Mouse (Mus musculus) bone marrow macrophage, adult 2 months (primary cell): ENCODE results near the gene Pisd. TPM values are rescaled to one million over a fixed set of nuclear protein-coding genes. Genes with fewer than 3 reads are reported as not detected.
"Not testable (repeated sequence)": the region's sequence is repeated elsewhere in the genome, so short reads cannot be mapped to it uniquely, and the experiment has no call there.

ENCODE experiments used
- H3K27ac ChIP-seq: 2 replicates; pipeline ENCODE4 v1.5.1; 2012; ENCODE audit warnings: low read depth, low read length; ENCODE audit not compliant: insufficient read depth
- H3K4me1 ChIP-seq: 2 replicates; pipeline ENCODE4 v1.6.1; 2012; ENCODE audit warnings: low read length; ENCODE audit not compliant: control insufficient read depth, insufficient read depth
- H3K4me3 ChIP-seq: 2 replicates; pipeline ENCODE4 v1.5.1; 2012; ENCODE audit warnings: mild to moderate bottlenecking, low read length, moderate library complexity; ENCODE audit not compliant: insufficient read depth
- CTCF ChIP-seq: IDR thresholded peaks from 2 replicates; pipeline ENCODE4 v1.5.1; 2012; ENCODE audit warnings: low read depth, mild to moderate bottlenecking, low read length, moderate library complexity
- POLR2A ChIP-seq: IDR thresholded peaks from 2 replicates; pipeline ENCODE4 v1.6.1; 2012; ENCODE audit warnings: mild to moderate bottlenecking, low read depth, low read length, borderline replicate concordance
- polyA plus RNA-seq: library from polyadenylated mRNA; stranded (reverse); fragments of >200 nt; gene quantifications from 2 replicates; pipeline ENCODE4 v1.2.4, GENCODE M21; 2012; ENCODE audit not compliant: missing spikeins, insufficient read depth, insufficient read length

Gene Pisd
- polyA plus RNA-seq, 1 experiment = 109 TPM

DNA sequence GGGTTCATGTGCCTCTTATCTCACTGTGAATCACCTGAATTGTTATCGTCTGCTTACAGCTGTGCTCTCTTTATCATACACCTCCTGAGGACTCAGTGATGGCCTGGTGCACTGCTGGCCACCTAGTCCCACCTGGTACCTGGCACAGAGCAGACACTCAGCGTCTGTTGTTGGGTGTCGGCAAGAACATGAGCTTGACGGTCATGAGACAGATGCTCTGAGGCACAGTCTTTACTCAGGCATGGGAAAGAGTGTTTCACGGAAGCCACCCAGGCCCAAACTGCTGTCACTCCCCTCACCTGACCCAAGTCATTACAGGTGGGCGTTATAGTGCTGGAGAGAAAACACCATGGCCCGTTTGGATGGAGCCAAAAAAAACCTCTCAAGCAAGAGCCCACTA is 61.5 kb downstream of the Pisd start:
- Histone ChIP-seq H3K27ac (no peak overlapping the region), H3K4me1 (0 out of 2 replicates have a peak, but pooled peaks cover 2% of the 10 kb centered on the region), H3K4me3 (no peak overlapping the region)
- no peak for TF ChIP-seq CTCF
- no peak for TF ChIP-seq POLR2A

DNA sequence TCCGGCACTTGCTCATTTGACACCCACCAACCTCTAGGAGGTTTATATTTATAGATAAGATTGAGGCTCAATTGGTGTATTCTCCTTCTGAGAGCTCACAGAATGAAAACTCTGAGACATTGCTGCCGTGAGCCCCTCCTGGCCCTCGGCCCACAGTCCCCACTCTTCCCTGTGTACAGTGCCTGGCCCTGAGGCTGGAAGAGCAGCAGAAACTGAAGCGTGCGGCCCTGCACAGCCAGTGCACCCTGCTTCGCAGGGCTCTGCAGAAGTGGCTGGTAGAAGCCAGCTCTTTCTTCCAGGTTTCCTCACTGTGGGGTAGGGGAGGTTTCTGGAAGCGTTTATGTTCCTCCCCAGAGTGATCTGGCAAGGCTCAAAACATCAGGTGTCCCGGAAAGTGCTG is 62.7 kb downstream of the Pisd start:
- H3K27ac ChIP-seq, H3K4me3 ChIP-seq, H3K4me1 ChIP-seq: not testable (repeated sequence)

DNA sequence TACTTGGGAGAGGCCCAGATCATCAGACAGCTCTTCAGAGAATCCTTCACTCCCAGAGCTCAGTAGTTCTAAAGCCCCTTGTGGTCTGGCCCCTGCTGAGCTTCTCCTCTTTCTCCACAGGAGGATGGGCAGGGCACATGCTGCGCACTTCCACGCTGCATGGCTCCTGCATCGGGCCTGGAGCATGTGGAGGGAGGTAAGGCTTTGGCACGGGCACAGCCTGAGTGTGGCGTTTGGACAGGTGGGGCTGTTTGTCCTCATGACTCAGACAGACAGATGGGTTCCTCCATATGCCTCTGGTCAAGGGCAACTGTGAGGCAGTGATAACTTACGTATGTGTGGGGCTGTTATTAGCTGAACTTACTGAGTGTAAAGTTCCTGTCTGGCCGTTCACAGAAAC is 63.2 kb downstream of the Pisd start:
- H3K27ac ChIP-seq = no peak overlapping the region
- TF ChIP-seq CTCF (no peak), POLR2A (no peak)
- 0 out of 2 replicates have a peak, but pooled peaks cover 2% of the 10 kb centered on the region for H3K4me1 ChIP-seq
- H3K4me3 ChIP-seq = no peak overlapping the region

DNA sequence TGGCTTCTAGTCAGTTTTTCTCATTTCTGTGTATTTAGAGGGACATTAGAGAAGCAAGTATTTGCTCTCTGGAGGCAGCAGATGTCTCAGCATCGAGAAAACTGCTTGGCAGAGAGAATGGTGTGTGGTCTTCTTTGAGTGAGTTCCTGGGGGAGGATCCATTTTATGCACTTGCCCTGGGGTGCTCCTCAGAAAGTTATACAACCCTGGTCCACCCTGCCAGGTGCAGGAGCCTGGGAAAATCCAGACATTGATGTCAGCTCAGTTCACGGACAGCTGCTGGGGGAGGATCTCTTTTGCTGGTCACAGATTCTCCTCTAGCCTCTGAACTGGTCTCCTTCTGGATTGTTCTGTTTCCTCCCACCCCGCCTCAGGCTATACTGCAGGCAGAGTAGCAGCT is 64.1 kb downstream of the Pisd start:
- TF ChIP-seq CTCF (no peak), POLR2A (no peak)
- H3K4me3 ChIP-seq = no peak overlapping the region
- 0 out of 2 replicates have a peak, but pooled peaks cover 2% of the 10 kb centered on the region for H3K4me1 ChIP-seq
- H3K27ac ChIP-seq = no peak overlapping the region

DNA sequence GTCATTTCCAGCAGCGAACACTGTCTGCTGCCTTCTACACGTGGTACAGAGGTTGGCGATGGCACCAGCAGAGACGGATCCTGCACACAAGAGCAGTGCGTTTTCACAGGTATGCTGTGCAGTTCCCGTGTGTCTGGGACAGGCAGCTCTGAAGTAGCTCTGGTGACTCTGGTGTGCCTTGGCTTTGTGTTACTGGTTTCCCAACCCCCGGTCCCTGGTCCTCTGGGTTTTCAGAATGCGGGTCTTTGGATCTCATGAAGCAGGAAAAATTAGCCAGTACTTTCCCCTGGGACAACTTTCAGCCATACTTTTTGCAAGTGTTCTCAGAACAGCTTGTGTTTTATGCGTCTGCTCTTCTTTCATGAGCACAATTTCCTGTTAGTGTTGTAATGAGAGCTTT is 65.0 kb downstream of the Pisd start:
- no peak for TF ChIP-seq CTCF
- no peak for TF ChIP-seq POLR2A
- H3K4me3 ChIP-seq = no peak overlapping the region
- H3K27ac ChIP-seq = no peak overlapping the region
- 0 out of 2 replicates have a peak, but pooled peaks cover under 1% of the 10 kb centered on the region for H3K4me1 ChIP-seq

DNA sequence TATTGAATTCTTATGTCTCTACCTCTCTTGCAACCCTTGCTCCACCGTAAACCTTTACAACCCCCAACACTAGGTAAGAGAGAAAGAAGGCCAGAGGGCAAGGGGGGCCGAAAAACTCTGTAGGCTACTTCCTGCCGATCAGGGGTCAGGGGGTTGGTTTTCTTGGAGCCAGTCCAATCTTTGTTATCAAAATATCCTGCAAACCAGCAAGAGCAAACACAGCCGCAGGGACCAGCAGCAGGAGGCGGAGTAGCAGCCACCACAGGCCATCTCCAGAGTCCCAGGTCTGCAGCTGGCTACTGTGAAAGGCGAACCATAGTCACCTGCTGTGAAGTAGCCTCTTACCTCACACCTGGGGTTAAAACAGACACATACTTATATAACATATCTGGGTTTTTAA is 66.5 kb downstream of the Pisd start:
- Histone ChIP-seq H3K4me1 (no peaks in the 10 kb centered on the region), H3K27ac (no peak overlapping the region), H3K4me3 (no peak overlapping the region)
- TF ChIP-seq CTCF (no peak), POLR2A (no peak)

DNA sequence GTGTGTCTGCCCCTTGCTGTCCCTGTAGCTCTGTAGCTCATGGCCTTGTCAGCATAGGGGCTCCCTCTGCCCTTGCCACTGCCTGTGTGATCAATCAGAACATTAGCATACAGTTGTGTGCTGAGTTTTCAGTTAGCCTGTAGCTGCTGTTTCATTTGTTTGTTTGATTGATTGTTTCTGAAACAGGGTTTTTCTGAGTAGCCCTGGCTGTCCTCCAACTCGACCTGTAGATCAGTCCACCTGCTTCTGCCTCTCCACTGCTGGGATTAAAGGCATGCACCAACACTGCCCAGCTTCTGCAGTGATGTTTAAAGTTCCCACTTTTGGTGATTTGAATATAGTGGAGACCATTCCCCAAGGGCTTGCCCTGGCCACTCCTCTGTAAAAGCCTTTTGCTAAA is 67.7 kb downstream of the Pisd start:
- Histone ChIP-seq H3K27ac (no peak overlapping the region), H3K4me3 (no peak overlapping the region), H3K4me1 (peaks cover under 1% of the 10 kb centered on the region)
- TF ChIP-seq CTCF (no peak), POLR2A (no peak)

DNA sequence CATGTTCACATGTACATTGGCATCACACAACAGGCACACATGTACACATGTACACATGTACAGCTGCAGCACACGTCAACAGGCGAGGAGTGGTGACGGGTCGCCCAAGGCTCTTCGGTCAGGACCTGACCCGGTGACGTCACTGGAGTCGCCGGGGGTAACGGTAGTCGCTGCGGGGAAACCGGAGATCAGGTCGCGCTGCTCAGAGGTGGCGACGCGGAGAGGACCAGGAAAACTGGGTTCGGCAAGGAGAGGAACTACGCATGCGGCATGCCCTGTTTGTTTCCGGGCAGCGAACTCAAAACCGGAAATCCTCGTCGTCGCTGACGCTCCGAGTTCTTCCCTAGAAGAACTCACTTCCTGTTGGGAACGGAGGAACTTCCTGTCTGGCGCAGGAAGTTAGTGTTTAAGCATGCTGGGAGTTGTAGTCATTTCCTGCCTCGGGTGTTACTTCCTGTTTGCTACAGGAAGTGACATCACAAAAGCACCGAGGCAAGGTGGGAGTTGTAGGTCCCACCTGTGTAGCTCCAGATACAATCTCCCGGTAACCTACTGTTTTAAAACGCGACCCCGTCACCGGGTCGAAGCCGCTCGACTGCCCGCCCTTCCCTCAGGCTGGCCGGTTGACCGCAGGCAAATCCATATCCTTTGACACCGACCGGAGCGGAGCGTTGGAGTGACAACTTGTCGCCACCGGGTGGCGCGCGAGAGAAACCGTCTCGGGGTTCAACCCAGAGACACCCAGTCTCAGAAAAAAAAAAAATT is 71.6 kb downstream of the Pisd start:
- Histone ChIP-seq H3K4me1 (peaks cover 2% of the 10 kb centered on the region), H3K4me3 (peak overlapping the region; percentile 81), H3K27ac (peak overlapping the region; percentile 55)
- peak; percentile 77; the same call in 1 of the 2 replicates for TF ChIP-seq POLR2A
- peak; percentile 94 for TF ChIP-seq CTCF

DNA sequence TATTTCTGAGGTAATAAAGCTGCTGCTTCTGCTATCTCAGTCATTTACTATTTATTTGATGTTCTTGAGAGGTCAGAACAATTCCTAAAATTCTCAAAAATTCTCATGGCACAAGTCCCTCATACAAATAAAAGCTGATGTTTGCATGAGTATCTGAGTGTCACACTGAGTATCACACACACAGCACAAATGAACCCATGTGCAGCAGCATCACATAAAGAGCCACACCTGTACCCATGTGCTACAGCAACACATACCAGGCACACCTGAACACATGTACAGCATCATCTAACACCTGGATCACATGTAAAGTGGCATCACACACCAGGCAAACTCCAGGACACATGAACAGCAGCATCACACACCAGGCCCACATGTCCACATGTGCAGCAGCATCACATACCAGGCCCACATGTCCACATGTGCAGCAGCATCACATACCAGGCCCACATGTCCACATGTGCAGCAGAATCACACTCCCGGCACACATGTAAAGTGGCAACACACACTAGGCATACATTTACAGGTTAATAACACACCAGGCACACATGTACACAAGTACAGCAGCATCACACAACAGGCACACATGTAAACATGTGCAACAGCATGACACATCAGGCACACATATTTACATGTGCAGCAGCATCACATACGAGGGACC is 72.3 kb downstream of the Pisd start:
- peak overlapping the region; percentile 55 for H3K27ac ChIP-seq
- no peak for TF ChIP-seq POLR2A
- TF ChIP-seq CTCF = no peak
- H3K4me3 ChIP-seq = peak overlapping the region; percentile 73
- peaks cover 2% of the 10 kb centered on the region for H3K4me1 ChIP-seq
